Mouse (Mus musculus): ENCODE measurements around the gene Rnf227. TPM values are rescaled to one million over a fixed set of nuclear protein-coding genes. Genes with fewer than 3 reads are reported as not detected.
A peak's percentile ranks its signal among the peaks of the same experiment; 100 is the strongest.

The Rnf227 gene
- polyA plus RNA-seq, 1 experiment from 2014 or later, result 72.6 TPM

DNA sequence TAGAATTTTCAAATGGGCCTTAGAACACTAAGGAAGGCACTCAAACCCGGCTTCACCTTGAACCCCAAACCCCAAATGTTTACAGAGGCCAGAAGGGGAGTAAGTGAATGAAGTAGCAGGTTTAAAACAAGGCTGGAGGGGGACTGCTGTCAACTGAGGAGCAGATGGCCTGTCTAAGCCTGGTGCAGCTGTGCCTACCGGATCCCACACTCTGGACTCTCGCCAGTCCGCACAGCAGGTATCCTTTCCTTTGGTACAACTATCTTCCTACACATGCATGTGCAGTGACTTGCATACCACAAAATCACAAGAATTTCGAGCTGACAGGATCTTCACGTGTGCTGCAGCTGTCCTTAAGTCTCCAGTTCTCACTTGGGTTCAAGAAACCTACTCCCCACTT lies 18.3 kb upstream of the Rnf227 start:
- Histone ChIP-seq H3K4me1 (peaks cover 53% of the 10 kb centered on the region), H3K9me3 (replicated peaks) (no peaks in the 10 kb centered on the region), H3K36me3 (ENCODE audit: poor library complexity, severe bottlenecking) (peaks cover 40% of the 10 kb centered on the region), H3K27ac (peak overlapping the region; percentile 42; the same call in 1 of the 2 replicates), H3K9ac (peak overlapping the region; percentile 84), H3K27me3 (peaks cover 5% of the 10 kb centered on the region), H3K4me2 (peak overlapping the region; percentile 79), H3K4me3 (peak overlapping the region; percentile 52)
- WGBS, result 60% methylated on average over 6 of the region's 6 CpGs
- ATAC-seq, result no peak

DNA sequence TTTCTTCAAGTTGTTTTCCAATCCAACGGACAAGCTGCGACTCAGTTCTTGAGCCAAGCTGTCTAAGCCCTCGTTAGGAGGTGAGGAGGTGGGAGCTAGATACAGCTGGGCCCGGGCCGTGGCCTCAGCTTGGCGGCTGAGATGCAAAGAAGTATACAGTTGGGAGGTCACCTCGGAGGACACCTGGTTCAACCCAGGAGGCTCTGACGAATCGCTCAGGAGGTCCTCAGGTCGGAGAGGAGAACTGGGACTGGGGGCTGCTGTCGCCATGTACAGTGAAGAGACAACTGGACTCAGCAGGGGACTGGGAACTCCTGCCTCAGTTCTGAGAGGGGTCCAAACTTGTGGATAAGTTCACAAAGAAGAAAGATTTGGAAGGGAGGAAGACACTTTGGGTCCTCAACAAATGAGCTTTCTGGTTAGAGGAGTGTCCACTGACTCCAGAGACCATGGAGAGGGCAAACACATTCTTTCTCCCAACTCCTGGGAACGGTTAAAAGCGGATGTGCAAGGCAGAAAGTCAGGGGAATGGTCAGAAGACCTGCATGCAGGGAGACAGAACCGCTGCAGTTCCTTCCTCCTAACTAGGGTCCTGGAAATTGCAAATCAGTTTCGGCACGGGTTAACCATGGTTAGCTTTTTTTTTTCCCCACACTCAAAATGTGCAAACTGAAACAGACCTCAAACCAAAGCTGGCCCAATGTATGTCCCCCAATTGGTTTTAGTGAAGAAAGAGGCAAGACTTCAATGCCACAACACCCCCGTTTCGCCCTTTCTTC lies 17.4 kb upstream of the Rnf227 start:
- WGBS, result 18% methylated on average over 18 of the region's 18 CpGs

DNA sequence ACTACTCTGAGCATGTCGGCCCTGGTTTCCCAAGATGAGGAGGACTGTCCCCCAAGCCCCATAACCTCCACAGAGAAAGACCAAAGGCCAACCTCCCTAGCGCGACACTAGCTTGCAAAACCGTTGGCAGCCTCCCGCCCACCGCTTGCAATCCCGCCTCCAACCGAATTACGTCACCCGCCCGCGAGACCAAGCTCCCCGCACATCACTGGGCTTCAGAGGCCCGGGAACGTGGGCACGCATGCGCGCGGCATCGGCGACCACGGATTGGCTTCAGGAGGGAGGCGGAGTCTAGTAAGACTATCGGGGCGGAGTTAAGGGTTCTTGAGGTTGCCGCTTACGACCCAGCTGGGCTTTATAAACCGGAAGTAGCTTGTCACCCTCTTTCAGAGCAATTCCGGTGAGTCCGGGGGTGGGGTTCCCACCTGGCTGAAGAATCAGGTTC lies 16.6 kb upstream of the Rnf227 start, which contains the start of the genes Cntrob and Trappc1:
Gene Cntrob, minus strand, starts transcription at position 109 of the 445 bp plus-strand sequence.
Gene Trappc1, plus strand, starts transcription at position 314 of the 445 bp plus-strand sequence.
- H3K9ac ChIP-seq, result peak within 1 kb of the TSS; percentile 84
- peaks cover 18% of the 10 kb centered on the region for H3K27me3 ChIP-seq
- H3K9me3 ChIP-seq (replicated peaks), result no peaks in the 10 kb centered on the region
- peak within 1 kb of the TSS; percentile 52 for H3K4me3 ChIP-seq
- H3K36me3 ChIP-seq (ENCODE audit: poor library complexity, severe bottlenecking), result peaks cover 25% of the 10 kb centered on the region
- peak within 1 kb of the TSS; percentile 79 for H3K4me2 ChIP-seq
- ATAC-seq, result peak; percentile 94
- peak within 1 kb of the TSS; percentile 85 for H3K27ac ChIP-seq
- WGBS, result under 1% methylated on average over 30 of the region's 30 CpGs
- peaks cover 55% of the 10 kb centered on the region for H3K4me1 ChIP-seq

More for the DNA sequence above, 17.4 kb upstream of the Rnf227 start:
- H3K9me3 ChIP-seq (replicated peaks), result no peaks in the 10 kb centered on the region
- H3K9ac ChIP-seq, result peak overlapping the region; percentile 84
- peak overlapping the region; percentile 52 for H3K4me3 ChIP-seq
- peaks cover 14% of the 10 kb centered on the region for H3K27me3 ChIP-seq
- no peak for ATAC-seq
- H3K27ac ChIP-seq, result peak overlapping the region; percentile 85
- H3K36me3 ChIP-seq (ENCODE audit: poor library complexity, severe bottlenecking), result peaks cover 33% of the 10 kb centered on the region
- peaks cover 55% of the 10 kb centered on the region for H3K4me1 ChIP-seq
- H3K4me2 ChIP-seq, result peak overlapping the region; percentile 79

DNA sequence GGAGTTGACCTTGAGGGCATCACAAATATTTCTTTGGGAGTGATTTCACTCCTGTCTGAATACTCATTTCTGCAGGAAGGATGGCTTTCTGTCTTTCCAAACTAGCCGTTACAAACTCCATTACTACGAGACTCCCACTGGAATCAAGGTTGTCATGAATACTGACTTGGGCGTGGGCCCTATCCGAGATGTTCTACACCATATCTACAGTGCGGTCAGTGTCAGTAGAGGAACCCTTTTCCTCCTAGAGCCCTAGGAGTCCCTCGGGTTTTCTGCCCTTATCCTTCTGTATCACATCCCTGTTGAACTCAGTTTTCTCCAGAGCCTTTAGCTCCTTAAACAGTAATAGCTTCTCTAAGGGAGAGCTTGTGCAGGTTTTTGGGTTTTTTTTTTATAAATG lies 15.5 kb upstream of the Rnf227 start:
- H3K9me3 ChIP-seq (replicated peaks), result no peaks in the 10 kb centered on the region
- peak overlapping the region; percentile 52 for H3K4me3 ChIP-seq
- ATAC-seq, result no peak
- H3K36me3 ChIP-seq (ENCODE audit: poor library complexity, severe bottlenecking), result peaks cover 14% of the 10 kb centered on the region
- peak overlapping the region; percentile 23; the same call in 1 of the 2 replicates for H3K9ac ChIP-seq
- H3K4me1 ChIP-seq, result peaks cover 55% of the 10 kb centered on the region
- peak overlapping the region; percentile 79 for H3K4me2 ChIP-seq
- WGBS, result 84% methylated on average over 6 of the region's 6 CpGs
- H3K27me3 ChIP-seq, result peaks cover 23% of the 10 kb centered on the region
- H3K27ac ChIP-seq, result no peak overlapping the region

DNA sequence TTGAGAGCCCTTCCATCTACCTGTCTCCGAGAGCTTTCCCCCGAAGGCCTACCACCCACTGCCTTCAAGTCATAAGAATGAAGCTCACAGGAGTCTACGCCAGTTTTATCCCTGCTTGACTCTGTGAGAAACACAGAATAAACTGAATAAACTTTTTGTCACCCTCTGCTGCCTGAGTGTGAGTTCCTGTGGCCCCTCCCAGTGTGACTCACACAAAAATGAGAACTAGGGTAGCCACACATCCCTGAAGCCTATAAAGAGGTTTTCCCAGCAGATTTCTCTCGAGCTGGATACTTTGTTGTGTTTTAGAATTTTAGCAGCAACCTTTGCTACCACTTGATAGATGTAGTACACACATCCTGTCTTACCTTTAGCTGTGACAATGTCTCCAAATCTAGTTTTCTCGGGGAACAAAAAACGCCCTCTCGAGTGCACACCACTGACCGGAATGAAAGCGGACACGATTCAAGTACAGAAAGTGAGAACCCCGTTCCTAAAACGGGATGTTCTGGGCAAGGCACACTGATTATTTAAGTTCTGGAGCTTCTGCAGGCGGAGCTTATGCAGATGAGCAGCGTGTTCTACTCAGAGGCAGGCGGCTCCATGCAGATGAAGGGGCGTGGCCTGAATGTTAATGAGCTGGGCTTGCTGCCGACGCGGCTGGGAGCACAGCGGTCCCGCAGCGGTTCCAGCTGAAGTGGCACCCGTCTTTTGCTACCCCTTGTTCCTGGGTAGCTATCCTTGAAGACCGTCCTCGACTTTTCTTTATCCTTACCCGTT lies 14.4 kb upstream of the Rnf227 start, which contains the start of gene Kcnab3:
Gene Kcnab3, plus strand, starts transcription at position 631 of the 780 bp plus-strand sequence.
- Histone ChIP-seq H3K36me3 (ENCODE audit: poor library complexity, severe bottlenecking) (peaks cover 3% of the 10 kb centered on the region; the same call in 1 of the 2 replicates), H3K27ac (peak within 1 kb of the TSS; percentile 15; the same call in 1 of the 2 replicates), H3K4me2 (peak within 1 kb of the TSS; percentile 79), H3K4me1 (peaks cover 52% of the 10 kb centered on the region), H3K4me3 (peak within 1 kb of the TSS; percentile 52), H3K9me3 (replicated peaks) (no peaks in the 10 kb centered on the region), H3K9ac (peak within 1 kb of the TSS; percentile 68), H3K27me3 (peaks cover 23% of the 10 kb centered on the region)
- ATAC-seq, result peak; percentile 68
- 11% methylated on average over 26 of the region's 26 CpGs for WGBS

DNA sequence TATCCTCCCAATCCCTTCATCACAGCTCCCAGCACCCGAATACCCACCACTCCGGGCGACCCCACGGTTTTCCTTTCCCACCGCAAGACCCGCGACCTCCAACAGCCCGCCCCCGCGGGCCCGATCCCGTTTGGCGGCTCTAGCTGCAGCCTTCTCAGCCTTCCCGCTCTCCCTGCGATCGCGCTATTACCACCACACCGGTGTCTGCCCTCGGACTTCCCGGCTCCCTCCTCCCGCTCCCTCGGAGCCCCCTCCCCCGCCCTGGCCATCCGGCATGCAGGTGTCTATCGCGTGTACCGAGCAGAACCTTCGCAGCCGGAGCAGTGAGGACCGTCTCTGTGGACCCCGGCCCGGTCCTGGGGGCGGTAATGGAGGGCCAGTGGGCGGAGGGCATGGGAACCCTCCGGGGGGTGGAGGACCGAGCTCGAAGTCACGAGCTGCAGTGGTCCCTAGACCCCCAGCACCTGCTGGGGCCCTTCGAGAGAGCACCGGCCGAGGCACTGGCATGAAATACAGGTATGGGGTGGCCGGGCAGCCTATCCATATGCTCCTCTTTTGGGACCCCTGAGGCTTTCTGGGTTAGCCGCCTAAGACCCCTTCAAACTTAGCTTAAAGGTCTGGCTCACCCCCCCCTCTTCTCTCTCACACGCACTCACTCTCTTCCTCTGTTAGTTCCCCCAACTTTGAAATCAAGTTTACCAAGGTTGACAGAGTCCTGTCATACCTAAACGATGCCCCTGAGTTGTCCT lies 13.7 kb upstream of the Rnf227 start:
- peaks cover 51% of the 10 kb centered on the region for H3K4me1 ChIP-seq
- H3K27ac ChIP-seq, result 0 out of 2 replicates have a peak overlapping the region, but pooled peaks have one; percentile 15
- peak overlapping the region; percentile 50 for H3K4me3 ChIP-seq
- 1% methylated on average over 45 of the region's 45 CpGs for WGBS
- peak overlapping the region; percentile 79 for H3K4me2 ChIP-seq
- H3K36me3 ChIP-seq (ENCODE audit: poor library complexity, severe bottlenecking), result no peaks in the 10 kb centered on the region
- H3K27me3 ChIP-seq, result peaks cover 23% of the 10 kb centered on the region
- H3K9ac ChIP-seq, result peak overlapping the region; percentile 68
- no peaks in the 10 kb centered on the region for H3K9me3 ChIP-seq (replicated peaks)
- 0 out of 2 replicates have a peak, but pooled peaks have one; percentile 9 for ATAC-seq

DNA sequence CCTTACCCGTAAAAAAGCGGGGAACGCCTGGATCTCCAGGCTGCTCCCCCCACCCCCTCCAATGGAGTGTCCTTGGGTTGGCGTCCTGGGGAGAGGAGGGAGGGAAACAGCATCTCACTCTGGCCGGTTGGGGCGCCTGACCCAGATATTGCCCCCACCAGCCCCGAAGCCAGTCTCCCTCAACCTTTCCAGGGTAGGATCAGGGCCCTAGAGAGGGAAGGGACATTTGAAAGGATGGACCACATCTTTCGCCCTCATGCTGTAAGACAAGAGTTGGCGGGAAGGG lies 13.2 kb upstream of the Rnf227 start:
- Histone ChIP-seq H3K4me2 (peak overlapping the region; percentile 79), H3K36me3 (ENCODE audit: poor library complexity, severe bottlenecking) (no peaks in the 10 kb centered on the region), H3K4me1 (peaks cover 49% of the 10 kb centered on the region), H3K9me3 (replicated peaks) (no peaks in the 10 kb centered on the region), H3K9ac (0 out of 2 replicates have a peak overlapping the region, but pooled peaks have one; percentile 3), H3K27me3 (peaks cover 23% of the 10 kb centered on the region), H3K4me3 (peak overlapping the region; percentile 50; the same call in 1 of the 2 replicates), H3K27ac (no peak overlapping the region)
- 11% methylated on average over 9 of the region's 9 CpGs for WGBS
- ATAC-seq, result no peak

DNA sequence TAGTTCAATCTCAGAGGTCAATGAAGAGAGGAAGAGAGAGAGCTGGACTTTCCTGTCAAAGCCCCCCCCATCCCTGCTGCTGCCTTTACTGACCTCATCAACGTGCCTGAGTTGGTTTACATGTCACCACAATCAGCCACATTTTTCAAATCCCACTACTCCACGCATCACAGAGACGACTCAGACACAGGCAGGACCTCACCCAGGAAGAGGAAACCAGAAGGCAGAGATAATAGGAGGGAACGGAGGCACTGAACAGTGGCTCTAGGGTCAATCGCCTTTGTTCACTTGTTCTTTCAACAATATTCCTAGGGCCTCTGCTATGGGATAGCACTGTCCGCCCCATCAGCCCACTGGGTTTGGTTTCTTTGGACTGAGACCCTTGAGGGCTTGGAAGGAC lies 12.6 kb upstream of the Rnf227 start:
- WGBS, result 50% methylated on average over 6 of the region's 6 CpGs
- ATAC-seq, result no peak
- H3K4me1 ChIP-seq, result peaks cover 48% of the 10 kb centered on the region

DNA sequence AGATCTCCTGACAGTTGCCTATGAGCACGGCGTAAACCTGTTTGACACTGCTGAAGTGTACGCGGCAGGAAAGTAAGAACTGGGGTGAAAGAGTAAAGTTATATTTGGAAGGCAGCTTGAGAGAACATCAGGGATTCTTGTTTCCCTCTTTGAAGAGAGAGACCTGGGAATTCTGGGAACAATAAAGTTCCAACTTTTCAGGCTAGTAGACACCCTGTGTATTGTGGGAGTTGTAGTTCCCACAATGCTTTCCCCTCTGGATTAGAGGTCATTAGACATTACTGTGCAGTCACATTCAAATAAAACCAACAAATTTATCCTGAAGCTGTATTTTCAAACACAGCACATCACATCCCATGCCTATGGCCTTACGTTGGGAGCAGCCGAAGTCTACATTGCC lies 11.7 kb upstream of the Rnf227 start:
- 94% methylated on average over 6 of the region's 6 CpGs for WGBS
- Histone ChIP-seq H3K4me1 (peaks cover 42% of the 10 kb centered on the region), H3K36me3 (ENCODE audit: poor library complexity, severe bottlenecking) (no peaks in the 10 kb centered on the region), H3K27me3 (peaks cover 23% of the 10 kb centered on the region), H3K27ac (no peak overlapping the region), H3K9ac (no peak overlapping the region), H3K4me3 (no peak overlapping the region), H3K9me3 (replicated peaks) (no peaks in the 10 kb centered on the region), H3K4me2 (no peak overlapping the region)
- no peak for ATAC-seq

More for the DNA sequence above, 12.6 kb upstream of the Rnf227 start:
- no peak overlapping the region for H3K4me3 ChIP-seq
- no peak overlapping the region for H3K9ac ChIP-seq
- peaks cover 23% of the 10 kb centered on the region for H3K27me3 ChIP-seq
- H3K36me3 ChIP-seq (ENCODE audit: poor library complexity, severe bottlenecking), result no peaks in the 10 kb centered on the region
- H3K27ac ChIP-seq, result no peak overlapping the region
- no peak overlapping the region for H3K4me2 ChIP-seq
- H3K9me3 ChIP-seq (replicated peaks), result no peaks in the 10 kb centered on the region

DNA sequence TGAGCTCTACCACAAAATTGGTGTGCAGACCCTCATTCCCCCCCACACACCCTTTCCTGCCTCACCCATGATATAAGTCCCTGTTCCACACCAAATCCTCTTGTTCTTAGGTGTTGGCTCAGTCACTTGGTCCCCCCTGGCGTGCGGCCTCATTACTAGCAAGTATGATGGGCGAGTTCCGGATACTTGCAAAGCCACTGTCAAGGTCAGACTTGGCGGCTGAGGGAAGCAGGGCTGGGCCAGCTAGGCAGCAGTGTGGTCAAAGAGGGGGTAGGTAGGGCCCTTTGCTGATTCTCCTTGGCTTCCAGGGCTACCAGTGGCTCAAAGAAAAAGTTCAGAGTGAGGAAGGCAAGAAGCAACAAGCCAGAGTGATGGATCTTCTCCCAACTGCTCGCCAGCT lies 9.1 kb upstream of the Rnf227 start:
- no peak overlapping the region for H3K9ac ChIP-seq

DNA sequence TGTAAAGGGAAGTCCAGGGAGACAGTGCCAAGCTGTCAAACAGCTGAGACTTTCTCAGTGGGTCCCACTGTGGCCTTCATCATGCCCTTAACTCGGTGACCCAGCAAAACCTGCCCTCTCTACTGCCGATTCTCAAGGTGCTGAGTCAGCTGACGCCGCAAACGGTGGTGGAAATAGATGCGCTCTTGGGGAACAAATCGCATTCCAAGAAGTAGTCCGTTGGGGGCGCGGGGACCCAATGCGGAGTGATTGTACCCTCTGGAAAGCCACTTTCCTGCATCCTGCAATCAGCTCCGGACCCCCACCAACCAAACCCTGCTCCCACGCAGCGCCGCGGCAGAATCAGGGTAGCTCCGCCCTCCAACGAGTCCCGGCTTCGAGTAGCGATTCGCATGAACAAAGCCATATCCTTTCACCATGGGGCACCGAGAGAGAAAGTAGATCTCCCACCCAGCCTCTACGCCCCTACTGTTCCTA lies 8.3 kb upstream of the Rnf227 start:
- Histone ChIP-seq H3K9ac (peak overlapping the region; percentile 70), H3K36me3 (ENCODE audit: poor library complexity, severe bottlenecking) (no peaks in the 10 kb centered on the region), H3K4me2 (peak overlapping the region; percentile 72), H3K27me3 (peaks cover 19% of the 10 kb centered on the region), H3K27ac (peak overlapping the region; percentile 81), H3K4me3 (peak overlapping the region; percentile 46), H3K4me1 (peaks cover 15% of the 10 kb centered on the region), H3K9me3 (replicated peaks) (no peaks in the 10 kb centered on the region)
- WGBS, result under 1% methylated on average over 24 of the region's 24 CpGs
- peak; percentile 89 for ATAC-seq

More for the DNA sequence above, 9.1 kb upstream of the Rnf227 start:
- Histone ChIP-seq H3K4me2 (peak overlapping the region; percentile 72), H3K4me3 (peak overlapping the region; percentile 46; the same call in 1 of the 2 replicates), H3K27me3 (peaks cover 23% of the 10 kb centered on the region), H3K27ac (peak overlapping the region; percentile 81; the same call in 1 of the 2 replicates), H3K36me3 (ENCODE audit: poor library complexity, severe bottlenecking) (no peaks in the 10 kb centered on the region), H3K4me1 (peaks cover 22% of the 10 kb centered on the region), H3K9me3 (replicated peaks) (no peaks in the 10 kb centered on the region)
- WGBS, result 91% methylated on average over 6 of the region's 6 CpGs
- no peak for ATAC-seq
